Mouse (Mus musculus) adrenal gland, postnatal 14 days (tissue): ENCODE measurements around the gene Arhgef28. TPM values are rescaled to one million over a fixed set of nuclear protein-coding genes. Genes with fewer than 3 reads are reported as not detected.

Experiments used
- DNase-seq: peaks from one replicate; pipeline ENCODE4 v3.0.0; 2021; ENCODE audit warnings: mixed read lengths
- total RNA-seq: library from RNA; stranded (reverse); gene quantifications from 2 replicates; pipeline ENCODE4 v1.2.3, GENCODE M21; 2021

Arhgef28 gene
- total RNA-seq, 1 experiment from 2014 or later: 19.5 TPM

- no peak for DNase-seq
Measured at GRCm38 (mm10) chr13:97959394-97959888, 246.8 kb downstream of the Arhgef28 start.

- DNase-seq: no peak
Measured at GRCm38 (mm10) chr13:97955759-97956158, 250.5 kb downstream of the Arhgef28 start.

- DNase-seq: no peak
Measured at GRCm38 (mm10) chr13:97954956-97955496, 251.2 kb downstream of the Arhgef28 start.

- DNase-seq: no peak
Measured at GRCm38 (mm10) chr13:97954051-97954450, 252.2 kb downstream of the Arhgef28 start.

- DNase-seq: no peak
Measured at GRCm38 (mm10) chr13:97953526-97953925, 252.7 kb downstream of the Arhgef28 start.

GRCm38 (mm10) chr13:97948856-97949255, 257.4 kb downstream of the Arhgef28 start:
- DNase-seq: no peak

GRCm38 (mm10) chr13:97947598-97947997, 258.6 kb downstream of the Arhgef28 start:
- DNase-seq: no peak

- DNase-seq: no peak
Measured at GRCm38 (mm10) chr13:97946422-97946821, 259.8 kb downstream of the Arhgef28 start.

- DNase-seq: no peak
Measured at GRCm38 (mm10) chr13:97941909-97942680, 264.1 kb downstream of the Arhgef28 start.

- DNase-seq: no peak
Measured at GRCm38 (mm10) chr13:97941099-97941498, 265.1 kb downstream of the Arhgef28 start.

- peak; percentile 38 for DNase-seq
Measured at GRCm38 (mm10) chr13:97939433-97940160, 266.6 kb downstream of the Arhgef28 start.

GRCm38 (mm10) chr13:97938596-97939297, 267.5 kb downstream of the Arhgef28 start:
- peak; percentile 93 for DNase-seq

- peak; percentile 82 for DNase-seq
Measured at GRCm38 (mm10) chr13:97937919-97938318, 268.3 kb downstream of the Arhgef28 start.

GRCm38 (mm10) chr13:97928135-97928497, 278.1 kb downstream of the Arhgef28 start:
- peak; percentile 66 for DNase-seq

- DNase-seq: peak; percentile 21
Measured at GRCm38 (mm10) chr13:97927376-97928134, 278.7 kb downstream of the Arhgef28 start.

GRCm38 (mm10) chr13:97926371-97926770, 279.9 kb downstream of the Arhgef28 start:
- peak; percentile 70 for DNase-seq

GRCm38 (mm10) chr13:97923009-97923408, 283.2 kb downstream of the Arhgef28 start:
- peak; percentile 45 for DNase-seq

- DNase-seq: no peak
Measured at GRCm38 (mm10) chr13:97919590-97919989, 286.6 kb downstream of the Arhgef28 start.

GRCm38 (mm10) chr13:97918117-97918900, 287.9 kb downstream of the Arhgef28 start:
- peak; percentile 19 for DNase-seq

- no peak for DNase-seq
Measured at GRCm38 (mm10) chr13:97911013-97911412, 295.2 kb downstream of the Arhgef28 start.

GRCm38 (mm10) chr13:97902821-97903220, 303.4 kb downstream of the Arhgef28 start:
- no peak for DNase-seq
